Mouse (Mus musculus) kidney, postnatal 0 days (tissue): ENCODE measurements at regions not wholly inside any gene's neighbourhood (a gene's known extent, or its start where the extent isn't known, plus 50 kb on each side); places are given as distances from the start of the nearest gene placed in this dataset.

Experiments
- ATAC-seq: fragments of 200-750 bp; cut with Nextera tagmentation; replicated peaks from 2 replicates; pipeline ENCODE4 v1.8.0; 2017; ENCODE audit warnings: low read depth, moderate number of reproducible peaks, moderate TSS enrichment, moderate library complexity; ENCODE audit not compliant: low FRiP score
- DNase-seq: peaks from one replicate; pipeline ENCODE4 v3.0.0-alpha.2; 2016; ENCODE audit warnings: low spot score
- H3K27ac ChIP-seq: fragments of 300-500 bp; sonication (generic); 2 replicates; pipeline ENCODE4 v1.5.1; 2014; ENCODE audit warnings: mild to moderate bottlenecking
- H3K27me3 ChIP-seq: fragments of 300-500 bp; sonication (generic); 2 replicates; pipeline ENCODE4 v1.6.1; 2014; ENCODE audit warnings: low read length, mixed read lengths; ENCODE audit not compliant: insufficient read depth
- H3K36me3 ChIP-seq: fragments of 300-500 bp; sonication (generic); 2 replicates; pipeline ENCODE4 v1.6.1; 2014; ENCODE audit warnings: low read length, mixed read lengths; ENCODE audit not compliant: insufficient read depth
- H3K4me1 ChIP-seq: fragments of 300-500 bp; sonication (generic); replicated peaks from 2 replicates; pipeline ENCODE4 v1.6.1; 2014; ENCODE audit warnings: antibody characterized with exemption, low read length, mixed read lengths; ENCODE audit not compliant: insufficient read depth
- H3K4me2 ChIP-seq: fragments of 300-500 bp; sonication (generic); 2 replicates; pipeline ENCODE4 v1.6.1; 2014; ENCODE audit warnings: mild to moderate bottlenecking, low read length, moderate library complexity, mixed read lengths
- H3K4me3 ChIP-seq: fragments of 300-500 bp; sonication (generic); replicated peaks from 2 replicates; pipeline ENCODE4 v1.5.1; 2014; ENCODE audit warnings: low read depth, low read length
- H3K9ac ChIP-seq: fragments of 300-500 bp; sonication (generic); 2 replicates; pipeline ENCODE4 v1.6.1; 2014; ENCODE audit warnings: low read depth, low read length
- H3K9me3 ChIP-seq: fragments of 300-500 bp; sonication (generic); replicated peaks from 2 replicates; pipeline ENCODE4 v1.6.1; 2016; ENCODE audit warnings: low read length, inconsistent platforms, mixed read lengths
- CTCF ChIP-seq: IDR thresholded peaks from 2 replicates; pipeline ENCODE4 v1.5.1; 2016; ENCODE audit warnings: antibody characterized with exemption, low read depth, mild to moderate bottlenecking, moderate library complexity
- WGBS: fragments of 180-500 bp; shearing (Covaris S2); extraction: QIAGEN DNeasy Blood & Tissue Kit; methylation state at CpG from one replicate; pipeline ENCODE4 v1.1.7; 2014; 5-methylcytosine and 5-hydroxymethylcytosine counted together

DNA sequence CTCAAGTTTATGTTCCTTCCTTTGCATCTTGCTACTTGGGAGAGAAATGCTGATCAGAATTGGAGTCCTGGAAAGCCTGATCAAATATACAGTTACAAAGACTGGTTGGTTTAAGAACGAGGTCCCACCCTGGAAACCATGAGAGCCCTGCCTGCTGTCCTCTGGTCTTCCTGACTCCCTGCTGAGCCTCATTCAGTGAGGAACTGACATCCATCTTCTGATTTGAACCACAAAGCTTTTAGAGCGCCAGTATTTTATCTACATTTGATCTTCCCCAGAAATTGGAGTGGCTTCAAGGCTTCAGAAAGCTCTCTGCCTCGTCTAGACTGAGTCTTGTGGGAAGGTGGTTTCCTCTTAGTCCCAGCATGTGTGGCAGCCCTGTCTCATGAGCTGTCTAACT lies 99.0 kb upstream of the Gm12728 start:
- WGBS: 48% methylated on average over 3 of the region's 3 CpGs
- no peaks in the 10 kb centered on the region for H3K4me1 ChIP-seq
- ATAC-seq (no peak), DNase-seq (no peak)
- no peak for TF ChIP-seq CTCF
- H3K27ac ChIP-seq: no peak overlapping the region
- H3K4me3 ChIP-seq: no peak overlapping the region
- H3K9ac ChIP-seq: no peak overlapping the region
- H3K4me2 ChIP-seq: no peak overlapping the region
- no peaks in the 10 kb centered on the region for H3K36me3 ChIP-seq
- H3K27me3 ChIP-seq: no peaks in the 10 kb centered on the region
- H3K9me3 ChIP-seq: no peaks in the 10 kb centered on the region

DNA sequence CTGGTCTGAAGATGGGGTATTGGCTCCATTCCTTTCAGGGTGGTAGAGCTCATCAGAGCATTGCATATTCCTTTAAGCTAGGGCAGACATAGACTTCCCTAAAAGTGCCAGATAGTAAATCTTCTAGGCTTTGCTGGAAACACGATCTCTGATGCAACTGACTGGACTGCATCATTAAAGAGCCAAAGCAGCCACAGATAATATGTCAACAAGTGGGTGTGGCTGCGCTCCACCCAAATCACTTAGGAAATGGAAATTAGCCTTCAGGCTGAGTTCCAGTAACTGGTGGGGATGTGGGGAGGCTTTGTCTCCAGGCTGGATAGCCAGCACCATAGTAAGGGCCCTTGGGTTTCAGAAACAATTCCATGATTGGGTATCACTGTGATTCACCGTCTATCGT lies 97.3 kb upstream of the Gm12728 start:
- no peaks in the 10 kb centered on the region for H3K9me3 ChIP-seq
- no peak overlapping the region for H3K27ac ChIP-seq
- no peaks in the 10 kb centered on the region for H3K36me3 ChIP-seq
- TF ChIP-seq CTCF: no peak
- no peak for ATAC-seq
- H3K9ac ChIP-seq: no peak overlapping the region
- no peaks in the 10 kb centered on the region for H3K4me1 ChIP-seq
- no peak overlapping the region for H3K4me3 ChIP-seq
- H3K4me2 ChIP-seq: no peak overlapping the region
- H3K27me3 ChIP-seq: no peaks in the 10 kb centered on the region
- 56% methylated on average over 4 of the region's 4 CpGs for WGBS
- peak; percentile 64 for DNase-seq

DNA sequence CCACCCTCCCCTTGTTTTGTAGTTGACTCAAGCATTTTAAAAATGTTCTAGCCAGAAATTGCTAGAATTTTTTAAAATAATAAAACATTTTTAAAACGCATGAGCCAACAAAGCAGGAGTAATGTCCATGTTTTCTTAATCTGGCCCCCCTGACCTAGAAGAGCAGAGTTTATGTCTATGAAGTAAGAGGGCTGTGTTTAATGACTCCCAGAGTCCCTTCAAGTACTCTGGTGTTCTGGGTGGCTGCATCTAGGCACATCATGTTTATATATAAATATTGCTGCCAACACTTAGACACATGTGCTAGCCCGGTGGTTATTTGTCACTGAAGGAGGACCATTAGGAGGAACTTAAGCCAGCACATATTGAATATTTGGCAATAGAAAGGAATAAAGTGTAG lies 93.8 kb upstream of the Gm12728 start:
- Histone ChIP-seq H3K4me1 (no peaks in the 10 kb centered on the region), H3K36me3 (no peaks in the 10 kb centered on the region), H3K4me3 (no peak overlapping the region), H3K27me3 (no peaks in the 10 kb centered on the region), H3K27ac (no peak overlapping the region), H3K9me3 (no peaks in the 10 kb centered on the region), H3K4me2 (no peak overlapping the region), H3K9ac (no peak overlapping the region)
- TF ChIP-seq CTCF: no peak
- WGBS: 19% methylated on average over 2 of the region's 2 CpGs
- peak; percentile 16 for DNase-seq
- ATAC-seq: no peak

DNA sequence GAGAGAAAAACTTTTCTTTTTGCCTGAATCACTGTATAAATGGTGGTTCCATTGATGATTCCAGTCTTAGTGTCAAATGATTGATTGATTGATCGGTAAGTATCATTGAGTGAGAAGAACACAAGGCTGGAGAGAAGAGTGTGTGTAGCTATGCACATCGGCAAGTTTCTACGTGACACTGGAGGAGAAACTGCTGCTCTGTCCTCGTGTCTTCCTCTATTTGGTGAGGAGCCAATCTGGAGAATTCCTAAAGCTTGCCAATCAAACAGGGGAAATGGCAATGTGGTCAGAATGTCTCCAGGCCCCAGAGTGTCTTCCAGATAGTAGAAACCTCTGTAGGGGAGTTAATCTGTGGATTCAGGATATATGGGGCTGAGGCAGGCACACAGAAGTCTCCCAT lies 92.5 kb upstream of the Gm12728 start:
- no peaks in the 10 kb centered on the region for H3K9me3 ChIP-seq
- DNase-seq: no peak
- no peak overlapping the region for H3K9ac ChIP-seq
- no peak for TF ChIP-seq CTCF
- WGBS: 81% methylated on average over 4 of the region's 4 CpGs
- ATAC-seq: no peak
- H3K4me1 ChIP-seq: no peaks in the 10 kb centered on the region
- no peaks in the 10 kb centered on the region for H3K27me3 ChIP-seq
- H3K4me2 ChIP-seq: no peak overlapping the region
- H3K36me3 ChIP-seq: no peaks in the 10 kb centered on the region
- H3K27ac ChIP-seq: no peak overlapping the region
- H3K4me3 ChIP-seq: no peak overlapping the region

DNA sequence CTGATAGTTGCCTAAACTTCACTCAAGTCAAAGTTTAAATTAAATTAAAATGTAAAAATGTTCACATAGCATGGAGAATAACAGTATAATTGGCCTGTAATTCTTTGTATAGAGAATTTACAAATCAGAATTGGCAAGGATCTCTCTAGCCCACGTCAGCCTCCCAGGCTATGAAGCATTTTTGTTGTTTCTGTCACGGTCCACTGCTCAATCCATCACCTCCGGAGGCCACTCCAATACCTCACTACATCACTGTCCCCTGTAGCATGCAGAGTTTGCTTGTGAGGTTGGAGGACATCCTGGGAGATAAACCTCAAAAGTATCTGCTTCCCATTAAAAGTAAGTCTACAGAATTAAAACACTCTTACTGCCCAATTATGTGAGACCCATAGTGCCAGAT lies 87.6 kb upstream of the Gm12728 start:
- H3K27me3 ChIP-seq: no peaks in the 10 kb centered on the region
- ATAC-seq: no peak

DNA sequence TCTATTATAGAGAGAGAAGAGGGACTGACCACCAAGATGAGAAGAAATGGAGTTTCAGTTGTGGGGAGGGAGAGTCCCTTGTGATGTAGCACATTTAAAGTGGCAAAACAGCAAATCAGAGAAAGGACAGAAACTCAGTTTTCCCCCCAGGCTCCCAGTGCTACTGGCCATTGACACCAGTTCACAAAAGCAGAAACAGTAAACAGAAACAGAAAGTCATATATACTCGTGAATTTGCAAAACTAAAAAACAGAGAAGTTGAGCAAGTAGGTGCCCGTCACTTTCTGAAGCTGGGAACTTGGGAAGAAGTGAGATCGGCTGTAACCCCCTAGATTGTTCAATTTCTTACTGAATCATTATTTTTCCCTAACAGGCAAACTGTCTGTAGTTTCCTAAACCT lies 86.3 kb upstream of the Gm12728 start:
- DNase-seq: no peak
- Histone ChIP-seq H3K4me1 (no peaks in the 10 kb centered on the region), H3K9me3 (no peaks in the 10 kb centered on the region), H3K27ac (no peak overlapping the region), H3K36me3 (no peaks in the 10 kb centered on the region), H3K9ac (no peak overlapping the region), H3K27me3 (no peaks in the 10 kb centered on the region), H3K4me3 (no peak overlapping the region), H3K4me2 (no peak overlapping the region)
- ATAC-seq: no peak
- TF ChIP-seq CTCF: no peak
- WGBS: 84% methylated on average over 3 of the region's 3 CpGs

More for the DNA sequence above, 87.6 kb upstream of the Gm12728 start:
- DNase-seq: no peak
- 28% methylated on average over 3 of the region's 3 CpGs for WGBS
- H3K36me3 ChIP-seq: no peaks in the 10 kb centered on the region
- H3K9me3 ChIP-seq: no peaks in the 10 kb centered on the region
- no peak overlapping the region for H3K27ac ChIP-seq
- H3K4me2 ChIP-seq: no peak overlapping the region
- no peak overlapping the region for H3K9ac ChIP-seq
- H3K4me3 ChIP-seq: no peak overlapping the region
- TF ChIP-seq CTCF: no peak
- no peaks in the 10 kb centered on the region for H3K4me1 ChIP-seq

DNA sequence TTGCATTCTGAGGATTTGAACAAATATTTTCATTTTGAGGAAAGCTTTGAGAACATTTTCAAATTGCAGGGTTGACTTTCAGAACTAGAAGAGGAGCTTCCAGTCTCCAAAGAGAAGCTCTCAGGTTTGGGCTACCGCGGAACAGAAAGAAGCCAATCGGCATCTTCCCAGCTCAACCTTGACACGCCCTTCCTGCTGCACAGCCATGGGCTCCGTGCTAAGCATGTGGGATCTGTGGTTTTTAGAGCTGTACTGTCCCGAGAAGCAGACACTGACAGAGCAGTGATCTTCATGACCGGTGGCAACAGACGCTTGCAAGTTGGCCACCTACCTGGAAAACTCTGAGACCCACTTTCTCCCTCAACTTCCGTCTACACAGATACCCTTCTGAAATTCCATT lies 85.4 kb upstream of the Gm12728 start:
- WGBS: 86% methylated on average over 9 of the region's 9 CpGs
- Histone ChIP-seq H3K27ac (no peak overlapping the region), H3K27me3 (no peaks in the 10 kb centered on the region), H3K36me3 (no peaks in the 10 kb centered on the region), H3K4me2 (no peak overlapping the region), H3K9me3 (no peaks in the 10 kb centered on the region), H3K4me3 (no peak overlapping the region), H3K9ac (no peak overlapping the region), H3K4me1 (no peaks in the 10 kb centered on the region)
- ATAC-seq (no peak), DNase-seq (no peak)
- TF ChIP-seq CTCF: no peak
